Mouse (Mus musculus) megakaryocyte, embryonic 14.5 days (primary cell): ENCODE measurements around the gene Jakmip3.

ENCODE experiments used
- FLI1 ChIP-seq: IDR thresholded peaks from 2 replicates; pipeline ENCODE4 v1.6.1; 2012; ENCODE audit warnings: low read length, inconsistent platforms, mixed read lengths
- GATA1 ChIP-seq: IDR thresholded peaks from 3 replicates; pipeline ENCODE4 v1.6.1; 2012; ENCODE audit warnings: mixed read lengths, low read length, inconsistent platforms, borderline replicate concordance

GRCm38 (mm10) chr7:138923756-138924425 lies 16.6 kb upstream of the Jakmip3 start:
- TF ChIP-seq GATA1 (no peak), FLI1 (no peak)
